Mouse (Mus musculus): ENCODE results near the gene Cebpg.
A peak's percentile ranks its signal among the peaks of the same experiment; 100 is the strongest.

Cebpg gene

DNA sequence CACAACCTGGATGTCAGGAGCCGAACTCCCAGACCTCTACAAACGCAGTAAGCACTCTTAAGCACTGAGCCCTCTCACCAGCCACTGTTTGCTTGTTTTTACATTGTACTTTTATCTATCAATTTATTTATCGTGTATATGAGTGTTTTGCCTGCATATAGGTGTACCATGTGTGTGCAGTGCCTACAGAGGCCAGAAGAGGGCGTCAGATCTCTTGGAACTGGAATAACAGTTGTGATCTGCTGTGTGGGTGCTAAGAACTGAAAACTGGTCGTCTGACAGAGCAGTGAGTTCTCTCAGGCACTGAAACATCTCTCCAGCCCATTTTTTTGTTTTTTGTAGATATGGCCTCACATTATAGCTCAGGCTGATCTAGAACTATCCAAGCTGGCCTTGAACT, 3.1 kb upstream of the Cebpg start:
- peak; percentile 20 for DNase-seq (ENCODE audit: low read depth, low spot score)
- Histone ChIP-seq H3K27me3 (ENCODE audit: control insufficient read depth, insufficient read depth, low read length, poor library complexity, severe bottlenecking) (no peaks in the 10 kb centered on the region), H3K36me3 (ENCODE audit: control insufficient read depth, insufficient read depth, low read length, poor library complexity, severe bottlenecking) (no peaks in the 10 kb centered on the region)

DNA sequence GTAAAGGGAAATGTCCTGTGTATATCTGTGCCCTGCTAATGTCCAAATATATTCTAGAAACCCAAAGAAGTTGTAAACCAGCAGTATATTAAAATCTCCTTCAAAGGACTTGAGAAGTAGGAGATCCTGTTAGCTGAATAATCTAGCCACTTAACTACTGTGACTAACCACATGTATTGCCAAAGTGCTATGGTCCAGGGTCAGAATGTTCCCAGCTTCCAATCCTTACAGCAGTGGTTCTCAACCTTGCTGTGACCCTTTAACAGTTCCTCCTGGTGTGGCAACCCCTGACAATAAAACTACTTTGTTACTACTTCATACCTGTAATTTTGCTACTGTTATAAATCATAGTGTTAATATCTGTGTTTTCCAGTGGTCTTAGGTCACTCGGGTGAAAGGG, 2.0 kb upstream of the Cebpg start:
- DNase-seq (ENCODE audit: low read depth, low spot score), result no peak
- Histone ChIP-seq H3K27me3 (ENCODE audit: control insufficient read depth, insufficient read depth, low read length, poor library complexity, severe bottlenecking) (no peaks in the 10 kb centered on the region), H3K36me3 (ENCODE audit: control insufficient read depth, insufficient read depth, low read length, poor library complexity, severe bottlenecking) (no peaks in the 10 kb centered on the region)

- no peak for DNase-seq (ENCODE audit: low read depth, low spot score)
- Histone ChIP-seq H3K36me3 (ENCODE audit: control insufficient read depth, insufficient read depth, low read length, poor library complexity, severe bottlenecking) (no peaks in the 10 kb centered on the region), H3K27me3 (ENCODE audit: control insufficient read depth, insufficient read depth, low read length, poor library complexity, severe bottlenecking) (no peaks in the 10 kb centered on the region)
These were observed 1.2 kb upstream of the Cebpg start for GRCm38 (mm10) chr7:35057569-35057968.

DNA sequence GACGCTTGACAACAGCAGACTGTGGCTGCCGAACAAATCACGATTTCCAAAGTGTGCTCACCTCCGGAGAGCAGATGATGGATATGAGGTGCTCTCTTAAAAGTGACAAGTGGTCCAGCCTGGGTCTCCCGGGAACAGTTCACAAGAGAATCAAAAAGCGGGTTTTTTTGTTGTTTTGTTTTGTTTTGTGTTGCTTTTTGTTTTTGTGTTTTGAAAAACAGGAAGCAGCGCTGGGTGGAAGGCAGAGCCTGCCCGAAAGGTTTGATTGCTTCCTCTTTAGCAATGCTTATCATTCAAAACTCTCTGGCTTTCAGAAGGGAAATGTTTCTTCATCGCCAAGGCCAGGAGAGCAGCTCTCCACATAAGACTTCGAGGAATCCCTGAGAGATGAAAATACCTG, 626 bp upstream of the Cebpg start:
- DNase-seq (ENCODE audit: low read depth, low spot score), result peak; percentile 65
- H3K27me3 ChIP-seq (ENCODE audit: control insufficient read depth, insufficient read depth, low read length, poor library complexity, severe bottlenecking), result no peaks in the 10 kb centered on the region

GRCm38 (mm10) chr7:35055619-35056435, 546 bp downstream of the Cebpg start:
- no peaks in the 10 kb centered on the region for H3K36me3 ChIP-seq (ENCODE audit: control insufficient read depth, insufficient read depth, low read length, poor library complexity, severe bottlenecking)
- H3K27me3 ChIP-seq (ENCODE audit: control insufficient read depth, insufficient read depth, low read length, poor library complexity, severe bottlenecking), result no peaks in the 10 kb centered on the region
- no peak for DNase-seq (ENCODE audit: low read depth, low spot score)

More for the DNA sequence above, 626 bp upstream of the Cebpg start:
- H3K36me3 ChIP-seq (ENCODE audit: control insufficient read depth, insufficient read depth, low read length, poor library complexity, severe bottlenecking), result no peaks in the 10 kb centered on the region

DNA sequence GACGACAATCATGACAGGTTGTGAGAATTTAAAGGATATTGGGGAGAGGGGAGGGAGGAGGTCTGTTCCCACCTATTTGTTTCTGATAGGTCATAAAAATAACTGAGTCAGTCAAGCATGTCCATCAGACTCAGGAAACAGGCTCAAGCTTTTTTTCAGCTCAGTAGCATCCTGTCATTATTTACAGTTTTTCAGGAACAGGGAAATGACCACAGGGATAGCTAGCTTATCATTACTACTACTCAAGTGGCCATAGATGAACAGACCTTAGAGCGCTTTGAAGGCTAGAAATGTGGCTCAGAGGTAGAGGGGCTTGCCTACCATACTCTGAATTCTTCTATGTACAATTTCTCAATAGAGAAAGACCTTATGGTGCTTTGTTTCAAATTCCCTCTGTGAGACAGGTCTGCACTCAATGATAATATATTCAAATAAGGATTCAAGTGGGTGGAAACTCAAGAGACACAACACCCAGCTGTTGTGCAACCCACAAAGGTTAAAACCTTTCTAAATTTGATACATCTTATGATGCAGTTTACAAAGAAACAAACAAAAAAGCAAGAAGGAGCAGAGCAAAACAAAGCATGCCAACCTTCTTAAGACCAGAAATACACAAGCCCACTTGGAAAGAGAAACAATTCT, 1.3 kb downstream of the Cebpg start:
- Histone ChIP-seq H3K36me3 (ENCODE audit: control insufficient read depth, insufficient read depth, low read length, poor library complexity, severe bottlenecking) (no peaks in the 10 kb centered on the region), H3K27me3 (ENCODE audit: control insufficient read depth, insufficient read depth, low read length, poor library complexity, severe bottlenecking) (no peaks in the 10 kb centered on the region)
- no peak for DNase-seq (ENCODE audit: low read depth, low spot score)

DNA sequence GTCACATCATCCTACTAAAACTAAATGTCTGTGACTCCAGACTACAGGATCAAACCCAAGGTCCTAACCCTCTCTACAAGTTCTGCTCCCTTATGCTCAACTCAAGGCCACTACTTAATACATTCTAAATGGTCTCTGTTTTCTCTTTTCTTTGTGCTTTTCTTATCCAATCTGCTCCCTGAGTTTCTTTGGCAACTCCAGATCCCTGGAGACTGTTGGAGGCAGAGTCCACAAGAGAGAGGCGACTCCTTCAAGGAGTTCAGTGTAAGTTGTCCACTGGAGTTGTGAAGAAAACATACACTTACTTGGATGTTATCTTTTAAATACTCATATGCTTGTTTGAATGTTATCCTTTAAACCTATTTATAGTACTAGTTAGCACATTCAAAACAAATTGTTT, 2.1 kb downstream of the Cebpg start:
- no peaks in the 10 kb centered on the region for H3K27me3 ChIP-seq (ENCODE audit: control insufficient read depth, insufficient read depth, low read length, poor library complexity, severe bottlenecking)
- no peaks in the 10 kb centered on the region for H3K36me3 ChIP-seq (ENCODE audit: control insufficient read depth, insufficient read depth, low read length, poor library complexity, severe bottlenecking)
- no peak for DNase-seq (ENCODE audit: low read depth, low spot score)

DNA sequence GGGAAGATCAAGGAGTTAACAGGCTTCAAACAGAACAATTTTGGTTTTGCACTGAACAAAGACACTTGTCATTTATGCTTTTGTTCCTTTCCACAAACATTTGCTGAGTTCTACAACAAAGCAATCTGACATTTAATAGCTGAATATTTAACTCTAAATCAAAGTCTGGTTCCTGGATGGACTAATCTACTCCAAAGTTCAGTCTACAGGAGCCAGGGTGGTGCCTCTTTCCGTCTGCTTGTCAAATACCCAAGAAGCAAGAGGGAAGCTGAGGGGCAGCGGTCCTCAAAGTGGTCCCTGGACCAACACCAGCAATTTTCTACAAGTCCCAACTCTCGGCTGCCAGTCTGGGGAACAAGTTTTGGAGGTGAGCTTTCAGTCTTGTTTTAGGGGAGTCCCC, 3.2 kb downstream of the Cebpg start:
- no peak for DNase-seq (ENCODE audit: low read depth, low spot score)
- Histone ChIP-seq H3K27me3 (ENCODE audit: control insufficient read depth, insufficient read depth, low read length, poor library complexity, severe bottlenecking) (no peaks in the 10 kb centered on the region), H3K36me3 (ENCODE audit: control insufficient read depth, insufficient read depth, low read length, poor library complexity, severe bottlenecking) (0 out of 2 replicates have a peak, but pooled peaks cover 2% of the 10 kb centered on the region)

DNA sequence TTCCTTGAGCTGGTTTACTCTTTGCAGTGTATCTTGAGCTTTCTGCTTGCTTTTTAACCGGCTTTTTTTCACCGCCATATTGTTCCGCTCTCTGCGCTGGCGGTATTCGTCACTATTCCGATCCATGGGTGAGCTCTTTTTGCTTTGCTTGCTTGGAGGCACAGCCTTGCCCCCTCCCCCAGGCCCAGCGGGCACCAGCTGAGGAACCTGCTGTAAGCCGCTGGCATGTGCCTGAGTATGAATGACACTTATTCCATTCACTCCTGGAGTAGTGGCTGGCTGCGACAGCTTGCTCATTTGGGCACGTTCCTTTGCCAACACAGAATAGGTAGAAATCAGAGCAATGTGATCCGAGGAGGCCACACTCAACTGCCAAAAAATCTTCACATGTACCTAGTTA, 5.8 kb downstream of the Cebpg start:
- H3K27me3 ChIP-seq (ENCODE audit: control insufficient read depth, insufficient read depth, low read length, poor library complexity, severe bottlenecking), result no peaks in the 10 kb centered on the region
- DNase-seq (ENCODE audit: low read depth, low spot score), result no peak
- peaks cover 6% of the 10 kb centered on the region; the same call in 1 of the 2 replicates for H3K36me3 ChIP-seq (ENCODE audit: control insufficient read depth, insufficient read depth, low read length, poor library complexity, severe bottlenecking)

- Histone ChIP-seq H3K36me3 (ENCODE audit: control insufficient read depth, insufficient read depth, low read length, poor library complexity, severe bottlenecking) (peaks cover 6% of the 10 kb centered on the region; the same call in 1 of the 2 replicates), H3K27me3 (ENCODE audit: control insufficient read depth, insufficient read depth, low read length, poor library complexity, severe bottlenecking) (no peaks in the 10 kb centered on the region)
- no peak for DNase-seq (ENCODE audit: low read depth, low spot score)
These were observed 10.3 kb downstream of the Cebpg start for GRCm38 (mm10) chr7:35046091-35046490.

DNA sequence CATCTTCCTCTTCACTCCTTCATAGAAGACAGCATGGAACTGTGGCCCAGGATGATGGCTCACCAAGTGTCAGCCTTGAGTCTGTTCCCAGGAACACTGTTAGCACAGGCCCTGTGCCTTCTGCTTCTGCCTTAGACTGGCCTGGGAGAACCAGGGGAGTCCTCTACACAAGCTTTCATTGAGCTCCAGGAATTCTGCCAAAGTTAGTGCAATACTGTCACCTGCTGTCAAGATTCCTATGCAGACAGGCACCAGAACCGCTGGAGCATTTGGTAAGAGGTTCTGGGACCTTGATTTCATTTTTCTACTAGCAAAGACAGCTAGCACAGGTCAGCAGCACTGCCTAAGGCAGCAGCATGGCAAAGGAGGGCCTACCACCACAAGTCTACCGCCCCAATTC, 11.7 kb downstream of the Cebpg start:
- H3K27me3 ChIP-seq (ENCODE audit: control insufficient read depth, insufficient read depth, low read length, poor library complexity, severe bottlenecking), result no peaks in the 10 kb centered on the region
- peaks cover 6% of the 10 kb centered on the region; the same call in 1 of the 2 replicates for H3K36me3 ChIP-seq (ENCODE audit: control insufficient read depth, insufficient read depth, low read length, poor library complexity, severe bottlenecking)

DNA sequence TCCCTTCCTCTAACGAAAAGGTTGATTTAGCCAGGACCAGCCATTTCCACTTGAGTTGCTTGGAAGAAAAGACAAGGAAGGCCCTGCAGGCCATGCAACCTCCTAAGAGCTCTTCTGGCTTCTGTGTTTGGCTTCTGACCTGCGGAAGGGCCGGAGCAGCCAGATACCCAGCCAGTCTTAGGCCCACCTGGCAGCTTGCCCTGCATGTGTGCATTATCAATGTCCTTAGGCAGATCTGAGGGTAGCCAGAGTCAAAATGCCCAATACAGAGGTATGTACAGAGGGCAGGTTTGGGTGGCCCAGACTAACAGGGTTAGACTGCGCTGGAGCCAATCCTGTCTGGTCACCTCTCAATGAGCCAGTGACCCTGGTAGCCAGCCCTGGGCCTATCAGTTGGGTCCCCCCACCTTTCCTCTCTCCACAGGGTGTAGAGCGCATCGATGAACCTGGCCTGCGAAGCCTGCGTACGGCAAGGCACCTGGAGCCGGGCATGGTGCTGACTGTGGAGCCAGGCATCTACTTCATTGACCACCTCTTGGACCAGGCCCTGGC, 13.0 kb downstream of the Cebpg start:
- DNase-seq (ENCODE audit: low read depth, low spot score), result no peak
- Histone ChIP-seq H3K36me3 (ENCODE audit: control insufficient read depth, insufficient read depth, low read length, poor library complexity, severe bottlenecking) (peaks cover 6% of the 10 kb centered on the region; the same call in 1 of the 2 replicates), H3K27me3 (ENCODE audit: control insufficient read depth, insufficient read depth, low read length, poor library complexity, severe bottlenecking) (no peaks in the 10 kb centered on the region)

More for the DNA sequence above, 11.7 kb downstream of the Cebpg start:
- no peak for DNase-seq (ENCODE audit: low read depth, low spot score)

- H3K36me3 ChIP-seq (ENCODE audit: control insufficient read depth, insufficient read depth, low read length, poor library complexity, severe bottlenecking), result peaks cover 4% of the 10 kb centered on the region; the same call in 1 of the 2 replicates
- H3K27me3 ChIP-seq (ENCODE audit: control insufficient read depth, insufficient read depth, low read length, poor library complexity, severe bottlenecking), result no peaks in the 10 kb centered on the region
These were observed 13.6 kb downstream of the Cebpg start for GRCm38 (mm10) chr7:35042759-35043217.

DNA sequence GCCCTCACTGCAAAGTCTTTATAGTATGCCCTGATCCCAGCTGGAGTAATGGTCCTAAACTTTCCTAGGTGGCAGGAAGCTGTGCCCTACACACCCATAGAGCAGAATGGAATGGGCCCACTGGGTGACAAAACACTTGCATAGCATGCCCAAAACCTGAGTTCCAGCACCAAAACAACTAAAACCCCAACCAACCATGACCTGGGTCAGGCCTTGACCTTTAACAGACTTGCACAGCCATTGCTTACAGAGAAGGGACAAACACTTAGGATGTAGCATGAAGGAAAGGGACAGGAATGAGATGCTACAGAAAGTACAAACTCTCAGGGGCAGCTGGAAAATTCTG, 14.2 kb downstream of the Cebpg start:
- 0 out of 2 replicates have a peak, but pooled peaks cover 2% of the 10 kb centered on the region for H3K36me3 ChIP-seq (ENCODE audit: control insufficient read depth, insufficient read depth, low read length, poor library complexity, severe bottlenecking)
- DNase-seq (ENCODE audit: low read depth, low spot score), result no peak
- no peaks in the 10 kb centered on the region for H3K27me3 ChIP-seq (ENCODE audit: control insufficient read depth, insufficient read depth, low read length, poor library complexity, severe bottlenecking)

More at GRCm38 (mm10) chr7:35042759-35043217, 13.6 kb downstream of the Cebpg start:
- DNase-seq (ENCODE audit: low read depth, low spot score), result no peak

All from splenic B cell, adult 2 months (primary cell).